Mouse (Mus musculus): Measurements from ENCODE around the gene Parp14.

Parp14 gene

DNA sequence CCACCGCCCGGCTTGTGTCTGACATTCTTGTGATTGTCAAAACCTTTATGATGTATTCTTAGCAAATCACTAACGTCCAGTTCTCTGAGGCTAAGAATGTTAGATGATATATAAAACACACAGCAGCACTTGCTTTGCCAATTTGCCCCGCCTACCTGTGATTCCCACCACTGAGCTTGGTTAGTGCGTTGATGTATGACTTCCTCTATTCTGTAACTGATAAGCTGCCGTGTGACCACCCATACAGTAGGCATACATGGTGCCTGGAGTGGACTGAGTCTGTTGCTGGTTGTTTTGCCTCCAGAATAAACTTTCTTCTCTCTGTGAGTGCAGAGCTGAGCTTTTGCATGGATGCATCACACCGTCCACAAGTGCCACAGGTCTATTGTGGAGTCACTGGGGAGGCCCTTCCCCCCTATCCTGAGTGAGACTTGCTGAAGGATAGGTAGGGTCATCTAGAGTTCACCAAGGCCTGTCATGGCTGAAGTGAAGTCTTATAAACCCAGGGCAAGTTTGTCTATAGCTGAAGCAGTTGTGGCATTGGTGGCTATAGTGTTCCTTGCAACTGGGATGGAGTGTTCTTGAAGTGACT, 87.1 kb downstream of the Parp14 start:
- DNase-seq (ENCODE audit: low spot score): no peak

DNA sequence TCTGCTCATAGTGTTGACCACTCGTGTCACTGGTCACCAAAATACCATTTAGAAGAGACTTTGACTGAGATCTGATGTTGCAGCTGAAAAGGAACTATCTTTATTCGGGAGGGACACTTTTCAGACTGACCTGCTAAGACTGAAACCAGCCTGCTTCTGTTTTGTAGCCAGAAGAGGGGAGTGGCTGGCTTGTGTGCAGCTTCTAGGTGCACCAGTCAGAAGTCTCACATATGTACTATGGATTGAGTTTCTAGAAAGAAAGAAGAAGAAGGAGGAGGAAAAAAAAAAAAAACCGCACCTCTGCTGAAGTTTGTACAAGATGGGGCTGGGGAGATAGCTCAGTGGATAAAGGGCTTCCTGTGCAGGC, 88.2 kb downstream of the Parp14 start:
- DNase-seq (ENCODE audit: low spot score): no peak
